Mouse (Mus musculus): Measurements from ENCODE around the gene Rangap1. TPM values are rescaled to one million over a fixed set of nuclear protein-coding genes. Genes with fewer than 3 reads are reported as not detected.
"Not testable (repeated sequence)": the region's sequence is repeated elsewhere in the genome, so short reads cannot be mapped to it uniquely, and the experiment has no call there.

Rangap1 gene
- polyA plus RNA-seq, 1 experiment from 2014 or later, result 143 TPM

GRCm38 (mm10) chr15:81703094-81703489, 42.2 kb downstream of the Rangap1 start:
- Histone ChIP-seq H3K4me2 (ENCODE audit: low read length) (no peak overlapping the region), H3K36me3 (ENCODE audit: control insufficient read depth, insufficient read depth) (peaks cover 30% of the 10 kb centered on the region), H3K4me3 (replicated peaks; ENCODE audit: low read length) (no peak overlapping the region), H3K27ac (ENCODE audit: low read length) (no peak overlapping the region), H3K9me3 (ENCODE audit: control insufficient read depth, low read length) (no peaks in the 10 kb centered on the region), H3K27me3 (replicated peaks; ENCODE audit: control insufficient read depth, insufficient read depth, low read length) (no peaks in the 10 kb centered on the region), H3K9ac (replicated peaks; ENCODE audit: low read depth, low read length) (no peak overlapping the region), H3K4me1 (replicated peaks; ENCODE audit: control insufficient read depth, insufficient read depth, low read length) (no peaks in the 10 kb centered on the region)
- WGBS, result 88% methylated on average over 3 of the region's 3 CpGs
- no peak for ATAC-seq

GRCm38 (mm10) chr15:81702306-81703093, 42.8 kb downstream of the Rangap1 start:
- no peak overlapping the region for H3K9ac ChIP-seq (replicated peaks; ENCODE audit: low read depth, low read length)
- H3K4me1 ChIP-seq (replicated peaks; ENCODE audit: control insufficient read depth, insufficient read depth, low read length), result no peaks in the 10 kb centered on the region
- no peaks in the 10 kb centered on the region for H3K9me3 ChIP-seq (ENCODE audit: control insufficient read depth, low read length)
- H3K36me3 ChIP-seq (ENCODE audit: control insufficient read depth, insufficient read depth), result peaks cover 28% of the 10 kb centered on the region
- H3K4me3 ChIP-seq (replicated peaks; ENCODE audit: low read length), result no peak overlapping the region
- H3K27me3 ChIP-seq (replicated peaks; ENCODE audit: control insufficient read depth, insufficient read depth, low read length), result no peaks in the 10 kb centered on the region
- 89% methylated on average over 13 of the region's 13 CpGs for WGBS
- ATAC-seq, result no peak
- no peak overlapping the region for H3K4me2 ChIP-seq (ENCODE audit: low read length)
- no peak overlapping the region for H3K27ac ChIP-seq (ENCODE audit: low read length)

- H3K4me3 ChIP-seq (replicated peaks; ENCODE audit: low read length); H3K27ac ChIP-seq (ENCODE audit: low read length); H3K9me3 ChIP-seq (ENCODE audit: control insufficient read depth, low read length); H3K4me2 ChIP-seq (ENCODE audit: low read length); H3K27me3 ChIP-seq (replicated peaks; ENCODE audit: control insufficient read depth, insufficient read depth, low read length); H3K9ac ChIP-seq (replicated peaks; ENCODE audit: low read depth, low read length); H3K4me1 ChIP-seq (replicated peaks; ENCODE audit: control insufficient read depth, insufficient read depth, low read length); ATAC-seq: not testable (repeated sequence)
- H3K36me3 ChIP-seq (ENCODE audit: control insufficient read depth, insufficient read depth), result peaks cover 26% of the 10 kb centered on the region
- WGBS, result 77% methylated on average over 4 of the region's 4 CpGs
Observed at GRCm38 (mm10) chr15:81701350-81701749, 44.0 kb downstream of the Rangap1 start.

GRCm38 (mm10) chr15:81700601-81701000, 44.7 kb downstream of the Rangap1 start:
- no peaks in the 10 kb centered on the region for H3K4me1 ChIP-seq (replicated peaks; ENCODE audit: control insufficient read depth, insufficient read depth, low read length)
- H3K4me2 ChIP-seq (ENCODE audit: low read length), result no peak overlapping the region
- no peaks in the 10 kb centered on the region for H3K27me3 ChIP-seq (replicated peaks; ENCODE audit: control insufficient read depth, insufficient read depth, low read length)
- no peak overlapping the region for H3K4me3 ChIP-seq (replicated peaks; ENCODE audit: low read length)
- ATAC-seq, result no peak
- H3K9me3 ChIP-seq (ENCODE audit: control insufficient read depth, low read length), result no peaks in the 10 kb centered on the region
- WGBS, result 89% methylated on average over 8 of the region's 8 CpGs
- H3K36me3 ChIP-seq (ENCODE audit: control insufficient read depth, insufficient read depth), result peaks cover 24% of the 10 kb centered on the region
- H3K27ac ChIP-seq (ENCODE audit: low read length), result no peak overlapping the region
- H3K9ac ChIP-seq (replicated peaks; ENCODE audit: low read depth, low read length), result no peak overlapping the region

GRCm38 (mm10) chr15:81700161-81700560, 45.2 kb downstream of the Rangap1 start:
- ATAC-seq, result no peak
- Histone ChIP-seq H3K27ac (ENCODE audit: low read length) (no peak overlapping the region), H3K4me1 (replicated peaks; ENCODE audit: control insufficient read depth, insufficient read depth, low read length) (no peaks in the 10 kb centered on the region), H3K36me3 (ENCODE audit: control insufficient read depth, insufficient read depth) (peaks cover 20% of the 10 kb centered on the region), H3K9ac (replicated peaks; ENCODE audit: low read depth, low read length) (no peak overlapping the region), H3K4me2 (ENCODE audit: low read length) (no peak overlapping the region), H3K27me3 (replicated peaks; ENCODE audit: control insufficient read depth, insufficient read depth, low read length) (no peaks in the 10 kb centered on the region), H3K9me3 (ENCODE audit: control insufficient read depth, low read length) (no peaks in the 10 kb centered on the region), H3K4me3 (replicated peaks; ENCODE audit: low read length) (no peak overlapping the region)
- 73% methylated on average over 2 of the region's 2 CpGs for WGBS

GRCm38 (mm10) chr15:81698532-81698931, 46.8 kb downstream of the Rangap1 start:
- Histone ChIP-seq H3K27ac (ENCODE audit: low read length) (no peak overlapping the region), H3K27me3 (replicated peaks; ENCODE audit: control insufficient read depth, insufficient read depth, low read length) (no peaks in the 10 kb centered on the region; the same call in 1 of the 2 replicates), H3K4me2 (ENCODE audit: low read length) (no peak overlapping the region), H3K4me1 (replicated peaks; ENCODE audit: control insufficient read depth, insufficient read depth, low read length) (peaks cover 6% of the 10 kb centered on the region; the same call in 1 of the 2 replicates), H3K4me3 (replicated peaks; ENCODE audit: low read length) (no peak overlapping the region), H3K36me3 (ENCODE audit: control insufficient read depth, insufficient read depth) (peaks cover 6% of the 10 kb centered on the region; the same call in 1 of the 2 replicates), H3K9ac (replicated peaks; ENCODE audit: low read depth, low read length) (no peak overlapping the region), H3K9me3 (ENCODE audit: control insufficient read depth, low read length) (no peaks in the 10 kb centered on the region)
- ATAC-seq, result no peak
- WGBS, result 77% methylated on average over 2 of the region's 2 CpGs

GRCm38 (mm10) chr15:81697847-81698246, 47.5 kb downstream of the Rangap1 start:
- H3K27ac ChIP-seq (ENCODE audit: low read length), result no peak overlapping the region

GRCm38 (mm10) chr15:81697175-81697574, 48.2 kb downstream of the Rangap1 start, which contains the start of gene Chadl:
Gene Chadl, minus strand, starts transcription at chr15:81697287.
- H3K4me3 ChIP-seq (replicated peaks; ENCODE audit: low read length), result no peak within 1 kb of the TSS
- no peak within 1 kb of the TSS for H3K4me2 ChIP-seq (ENCODE audit: low read length)
- H3K27ac ChIP-seq (ENCODE audit: low read length), result no peak within 1 kb of the TSS
- 0 out of 2 replicates have a peak within 1 kb of the TSS, but pooled peaks have one; percentile 9 for H3K9ac ChIP-seq (replicated peaks; ENCODE audit: low read depth, low read length)
- H3K4me1 ChIP-seq (replicated peaks; ENCODE audit: control insufficient read depth, insufficient read depth, low read length), result peaks cover 11% of the 10 kb centered on the region
- H3K27me3 ChIP-seq (replicated peaks; ENCODE audit: control insufficient read depth, insufficient read depth, low read length), result peaks cover 8% of the 10 kb centered on the region
- 43% methylated on average over 7 of the region's 7 CpGs for WGBS
- H3K9me3 ChIP-seq (ENCODE audit: control insufficient read depth, low read length), result no peaks in the 10 kb centered on the region
- peak; percentile 51; the same call in 1 of the 2 replicates for ATAC-seq
- H3K36me3 ChIP-seq (ENCODE audit: control insufficient read depth, insufficient read depth), result no peaks in the 10 kb centered on the region

More at GRCm38 (mm10) chr15:81697847-81698246, 47.5 kb downstream of the Rangap1 start:
- Histone ChIP-seq H3K4me2 (ENCODE audit: low read length) (no peak overlapping the region), H3K9me3 (ENCODE audit: control insufficient read depth, low read length) (no peaks in the 10 kb centered on the region), H3K4me3 (replicated peaks; ENCODE audit: low read length) (no peak overlapping the region), H3K4me1 (replicated peaks; ENCODE audit: control insufficient read depth, insufficient read depth, low read length) (peaks cover 11% of the 10 kb centered on the region), H3K36me3 (ENCODE audit: control insufficient read depth, insufficient read depth) (no peaks in the 10 kb centered on the region), H3K9ac (replicated peaks; ENCODE audit: low read depth, low read length) (no peak overlapping the region), H3K27me3 (replicated peaks; ENCODE audit: control insufficient read depth, insufficient read depth, low read length) (peaks cover 4% of the 10 kb centered on the region)
- ATAC-seq, result no peak
- 47% methylated on average over 3 of the region's 3 CpGs for WGBS

- ATAC-seq, result no peak
- Histone ChIP-seq H3K27me3 (replicated peaks; ENCODE audit: control insufficient read depth, insufficient read depth, low read length) (peaks cover 12% of the 10 kb centered on the region), H3K27ac (ENCODE audit: low read length) (no peak overlapping the region), H3K9me3 (ENCODE audit: control insufficient read depth, low read length) (no peaks in the 10 kb centered on the region), H3K4me3 (replicated peaks; ENCODE audit: low read length) (peak overlapping the region; percentile 63), H3K36me3 (ENCODE audit: control insufficient read depth, insufficient read depth) (no peaks in the 10 kb centered on the region), H3K4me1 (replicated peaks; ENCODE audit: control insufficient read depth, insufficient read depth, low read length) (peaks cover 11% of the 10 kb centered on the region), H3K4me2 (ENCODE audit: low read length) (peak overlapping the region; percentile 91), H3K9ac (replicated peaks; ENCODE audit: low read depth, low read length) (peak overlapping the region; percentile 82)
- 27% methylated on average over 19 of the region's 19 CpGs for WGBS
Observed at GRCm38 (mm10) chr15:81694891-81695290, 50.4 kb downstream of the Rangap1 start.

Data from forebrain, embryonic 16.5 days (tissue).